Mouse (Mus musculus) thymus, adult 2 months (tissue): ENCODE results near the gene C5ar1. TPM values are rescaled to one million over a fixed set of nuclear protein-coding genes. Genes with fewer than 3 reads are reported as not detected.
"Not testable (repeated sequence)": the region's sequence is repeated elsewhere in the genome, so short reads cannot be mapped to it uniquely, and the experiment has no call there.

Experiments used
- DNase-seq: peaks from one replicate; pipeline ENCODE4 v3.0.0; 2021
- H3K27ac ChIP-seq: fragments of 200-500 bp; 2 replicates; pipeline ENCODE4 v1.5.1; 2012; ENCODE audit warnings: low read length, control low read depth; ENCODE audit not compliant: control insufficient read depth, insufficient read depth
- H3K27me3 ChIP-seq: fragments of 200-500 bp; 2 replicates; pipeline ENCODE4 v1.6.1; 2012; ENCODE audit warnings: mild to moderate bottlenecking, low read length, moderate library complexity, mixed read lengths; ENCODE audit not compliant: control insufficient read depth, insufficient read depth
- H3K36me3 ChIP-seq: fragments of 200-500 bp; 2 replicates; pipeline ENCODE4 v1.6.1; 2012; ENCODE audit warnings: mild to moderate bottlenecking, low read length, moderate library complexity; ENCODE audit not compliant: control insufficient read depth, insufficient read depth
- H3K4me1 ChIP-seq: fragments of 200-500 bp; replicated peaks from 2 replicates; pipeline ENCODE4 v1.6.1; 2012; ENCODE audit warnings: low read length; ENCODE audit not compliant: control insufficient read depth, insufficient read depth
- H3K4me3 ChIP-seq: fragments of 200-500 bp; 2 replicates; pipeline ENCODE4 v1.5.1; 2012; ENCODE audit warnings: mild to moderate bottlenecking, low read length, control low read depth, moderate library complexity; ENCODE audit not compliant: control insufficient read depth, insufficient read depth
- CTCF ChIP-seq: fragments of 200-500 bp; IDR thresholded peaks from 2 replicates; pipeline ENCODE4 v1.5.1; 2012; ENCODE audit warnings: mild to moderate bottlenecking, control low read depth, low read length, moderate library complexity, borderline replicate concordance; ENCODE audit not compliant: control insufficient read depth, poor library complexity, insufficient read depth; ENCODE audit errors: extremely low read depth
- POLR2A ChIP-seq: fragments of 200-500 bp; IDR thresholded peaks from 2 replicates; pipeline ENCODE4 v1.6.1; 2012; ENCODE audit warnings: mild to moderate bottlenecking, low read length, control low read depth, moderate library complexity; ENCODE audit not compliant: control insufficient read depth, poor library complexity, insufficient read depth; ENCODE audit errors: extremely low read depth
- WGBS: fragments of 180-500 bp; shearing (Covaris S2); methylation state at CpG from one replicate; pipeline ENCODE4 v1.1.7; 2018; 5-methylcytosine and 5-hydroxymethylcytosine counted together
- polyA plus RNA-seq: library from polyadenylated mRNA; depleted of rRNA; stranded (reverse); fragments of >200 nt; gene quantifications from 2 replicates; pipeline ENCODE4 v1.2.3, GENCODE M21; 2012

C5ar1 gene
- polyA plus RNA-seq, 1 experiment = 3.2 TPM

DNA sequence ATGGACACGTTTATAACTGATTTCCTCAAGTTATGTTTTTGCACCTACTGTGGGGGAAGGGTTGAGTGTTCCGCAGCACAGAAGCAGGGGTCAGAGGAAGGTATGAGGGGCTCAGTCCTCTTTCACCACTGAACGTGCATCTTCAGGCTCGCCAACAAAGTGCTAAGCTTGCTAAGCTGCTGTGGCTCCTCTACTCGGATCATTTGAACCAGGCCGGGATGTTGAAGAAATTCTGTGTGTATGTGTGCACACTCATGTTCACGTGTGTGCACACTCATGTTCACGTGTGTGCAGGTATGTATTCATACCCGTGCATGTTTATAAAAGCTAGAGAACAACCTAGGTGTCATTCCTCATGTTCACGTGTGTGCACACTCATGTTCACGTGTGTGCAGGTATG is 6.5 kb upstream of the C5ar1 start:
- no peak overlapping the region for H3K4me3 ChIP-seq
- no peak for TF ChIP-seq CTCF
- TF ChIP-seq POLR2A = no peak
- no peak overlapping the region for H3K27ac ChIP-seq
- WGBS = 93% methylated on average over 11 of the region's 11 CpGs
- H3K36me3 ChIP-seq = no peaks in the 10 kb centered on the region
- H3K4me1 ChIP-seq = no peaks in the 10 kb centered on the region
- H3K27me3 ChIP-seq = no peaks in the 10 kb centered on the region
- no peak for DNase-seq

DNA sequence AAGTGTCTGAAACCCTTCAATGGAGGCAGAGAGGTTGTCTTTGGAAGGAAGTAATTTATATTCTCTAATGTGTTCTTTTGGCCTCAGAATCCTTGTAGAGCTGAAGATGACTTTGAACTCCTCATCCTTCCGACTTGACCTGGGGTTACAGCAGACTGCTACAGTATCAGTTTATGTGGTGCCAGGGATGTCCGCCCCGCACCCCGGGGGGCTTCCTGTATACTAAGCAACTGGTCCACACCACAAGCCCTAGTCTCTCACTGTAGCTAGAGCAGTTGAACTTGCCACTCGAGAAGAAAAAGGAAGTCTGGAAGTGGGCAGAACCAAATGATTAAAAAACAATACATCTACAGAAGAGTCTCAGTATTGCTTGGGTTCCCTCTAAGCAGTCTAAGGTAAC is 4.5 kb upstream of the C5ar1 start:
- no peaks in the 10 kb centered on the region for H3K27me3 ChIP-seq
- TF ChIP-seq CTCF (no peak), POLR2A (no peak)
- WGBS = 10% methylated on average over 5 of the region's 5 CpGs
- H3K4me1 ChIP-seq = no peaks in the 10 kb centered on the region
- H3K27ac ChIP-seq = no peak overlapping the region
- no peak overlapping the region for H3K4me3 ChIP-seq
- no peaks in the 10 kb centered on the region for H3K36me3 ChIP-seq
- DNase-seq = no peak

DNA sequence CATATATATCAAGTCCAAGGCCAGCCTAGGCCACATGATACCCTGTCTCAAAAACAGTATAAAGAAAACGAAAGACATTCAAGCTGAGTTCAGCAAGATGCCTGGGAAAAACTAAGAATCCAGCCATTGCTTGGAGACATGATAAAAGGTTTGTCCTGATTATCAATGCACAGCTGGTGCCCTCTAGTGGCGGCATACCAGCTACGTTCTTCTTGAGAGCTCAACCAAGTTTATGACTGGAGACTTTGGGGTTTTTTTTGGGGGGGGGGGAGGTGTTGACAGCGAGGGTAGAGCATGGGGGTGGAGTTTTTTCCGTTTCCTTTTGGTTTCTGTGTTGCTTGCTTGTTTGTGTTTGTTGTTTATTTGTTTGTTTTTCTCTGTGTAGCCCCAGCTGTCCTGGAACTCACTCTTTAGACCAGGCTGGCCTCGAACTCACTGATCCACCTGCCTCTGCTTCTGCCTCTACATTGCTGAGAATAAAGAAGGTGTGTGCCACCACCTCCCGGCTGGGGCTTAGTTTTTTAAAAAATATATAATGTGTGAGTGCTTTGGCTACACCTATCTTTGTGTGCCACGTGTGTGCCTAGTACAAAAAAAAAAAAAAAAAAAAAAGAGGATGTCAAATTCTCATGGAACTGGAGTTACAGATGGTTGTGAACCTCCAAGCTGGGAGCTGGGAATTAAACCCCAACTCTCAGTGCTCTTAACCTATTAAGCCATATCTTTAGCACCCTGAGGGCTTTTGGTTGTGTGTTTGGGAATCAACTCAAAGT is 3.9 kb upstream of the C5ar1 start:
- no peaks in the 10 kb centered on the region for H3K4me1 ChIP-seq
- WGBS = 14% methylated on average over 8 of the region's 8 CpGs
- no peaks in the 10 kb centered on the region for H3K36me3 ChIP-seq
- no peaks in the 10 kb centered on the region for H3K27me3 ChIP-seq
- no peak for TF ChIP-seq POLR2A
- TF ChIP-seq CTCF = no peak
- no peak overlapping the region for H3K4me3 ChIP-seq
- no peak overlapping the region for H3K27ac ChIP-seq
- DNase-seq = peak; percentile 77

DNA sequence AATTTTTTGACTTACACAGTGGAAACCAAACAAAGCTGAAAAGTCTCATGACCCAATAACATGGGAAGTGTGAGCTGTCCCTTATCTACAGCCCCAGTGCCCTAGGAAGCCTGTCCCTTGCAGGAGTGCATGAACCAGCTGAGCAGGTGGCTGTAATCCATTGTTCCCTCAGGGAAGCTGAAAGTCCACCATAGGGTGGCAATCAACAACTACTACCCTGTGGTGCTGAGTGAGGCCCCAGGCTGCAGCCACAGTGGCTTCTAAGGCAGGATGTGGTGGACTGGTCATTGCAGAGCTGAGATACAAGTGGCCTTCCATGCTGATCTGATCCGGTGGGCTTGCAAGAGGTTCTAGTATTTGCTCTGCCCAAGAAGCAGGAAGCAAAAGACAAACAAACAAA is 1.8 kb upstream of the C5ar1 start:
- no peaks in the 10 kb centered on the region for H3K36me3 ChIP-seq
- no peaks in the 10 kb centered on the region for H3K4me1 ChIP-seq
- H3K4me3 ChIP-seq = no peak overlapping the region
- no peak overlapping the region for H3K27ac ChIP-seq
- no peaks in the 10 kb centered on the region for H3K27me3 ChIP-seq
- WGBS = 63% methylated on average over 1 of the region's 1 CpGs
- TF ChIP-seq CTCF (no peak), POLR2A (no peak)
- no peak for DNase-seq

DNA sequence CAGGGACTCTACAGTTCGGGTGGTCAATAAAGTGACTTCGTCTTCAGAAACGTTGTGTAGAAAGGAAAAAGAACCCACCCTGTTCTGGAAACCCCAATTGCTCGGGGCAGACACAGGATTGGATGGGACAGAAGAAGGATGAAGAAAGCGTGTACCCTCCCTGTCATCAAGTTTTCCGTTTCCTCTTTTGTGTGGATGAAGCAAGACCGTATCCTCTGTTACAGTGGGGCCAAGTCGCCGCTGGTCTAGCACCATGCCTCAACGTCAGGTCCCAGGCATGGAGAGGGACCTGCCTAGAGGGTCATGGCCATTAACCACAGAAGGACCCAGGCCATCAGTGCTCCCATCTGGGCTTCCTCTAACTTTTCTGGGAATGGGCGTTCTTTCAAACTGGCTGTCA is 1.5 kb downstream of the C5ar1 start:
- DNase-seq = no peak
- no peaks in the 10 kb centered on the region for H3K36me3 ChIP-seq

DNA sequence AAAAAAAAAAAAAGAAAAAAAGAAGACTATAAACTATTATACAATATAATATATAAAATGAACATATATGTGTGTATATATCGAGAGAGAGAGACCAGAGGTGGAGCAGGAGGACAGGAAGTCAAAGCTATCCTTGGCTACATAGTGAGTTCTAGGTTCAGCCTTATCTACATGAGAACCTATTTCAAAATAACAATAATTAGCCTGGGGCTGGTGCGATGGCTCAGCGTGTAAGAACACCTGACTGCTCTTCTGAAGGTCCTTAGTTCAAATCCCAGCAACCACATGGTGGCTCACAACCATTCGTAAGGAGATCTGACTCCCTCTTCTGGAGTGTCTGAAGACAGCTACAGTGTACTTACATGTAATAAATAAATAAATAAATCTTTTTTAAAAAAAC is 3.4 kb downstream of the C5ar1 start:
- DNase-seq, H3K4me3 ChIP-seq, H3K4me1 ChIP-seq, H3K36me3 ChIP-seq, H3K27ac ChIP-seq, H3K27me3 ChIP-seq: not testable (repeated sequence)
- WGBS = 91% methylated on average over 4 of the region's 4 CpGs

More for the DNA sequence above, 1.5 kb downstream of the C5ar1 start:
- H3K4me1 ChIP-seq = no peaks in the 10 kb centered on the region
- 91% methylated on average over 11 of the region's 11 CpGs for WGBS
- TF ChIP-seq POLR2A (no peak), CTCF (no peak)
- H3K27me3 ChIP-seq = no peaks in the 10 kb centered on the region
- H3K4me3 ChIP-seq = no peak overlapping the region
- no peak overlapping the region for H3K27ac ChIP-seq

DNA sequence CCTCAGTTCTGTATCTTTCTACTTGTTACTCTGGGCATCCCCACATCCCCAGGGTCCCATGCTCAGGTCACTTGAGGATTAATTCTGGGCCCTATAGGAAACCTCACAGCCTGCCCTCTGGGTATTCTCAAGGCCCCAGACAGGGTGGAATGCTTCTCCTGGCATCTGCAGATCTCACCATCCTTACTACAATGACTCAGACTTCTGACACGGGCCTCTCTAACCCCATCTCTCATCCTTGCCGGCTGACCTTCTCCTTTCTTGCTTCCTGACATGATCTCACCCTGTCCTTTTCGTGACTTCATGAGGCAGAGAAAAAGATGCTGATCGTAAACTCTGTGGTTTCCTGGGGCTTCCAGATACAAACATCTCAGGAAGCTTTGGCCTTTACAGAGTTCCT is 5.1 kb downstream of the C5ar1 start:
- WGBS = 4% methylated on average over 4 of the region's 4 CpGs
- H3K36me3 ChIP-seq = no peaks in the 10 kb centered on the region
- H3K27me3 ChIP-seq = no peaks in the 10 kb centered on the region
- TF ChIP-seq POLR2A = no peak
- TF ChIP-seq CTCF = no peak
- H3K4me3 ChIP-seq = no peak overlapping the region
- DNase-seq = no peak
- H3K4me1 ChIP-seq = no peaks in the 10 kb centered on the region
- H3K27ac ChIP-seq = no peak overlapping the region
